Mouse (Mus musculus) frontal cortex, postnatal 25 days (tissue): ENCODE measurements around the gene Pramef25.
"Not testable (repeated sequence)": the region's sequence is repeated elsewhere in the genome, so short reads cannot be mapped to it uniquely, and the experiment has no call there.

Source experiments
- DNase-seq, 2 experiments: peaks; one replicate each; pipeline ENCODE4 v3.0.0; 2022; ENCODE audit warnings: low spot score in 2 of 2

Gene Pramef25

GRCm38 (mm10) chr4:143950916-143951315 is at the start of gene Pramef25:
Gene Pramef25, minus strand, starts transcription at chr4:143951016.
- DNase-seq = not testable (repeated sequence)

GRCm38 (mm10) chr4:143994269-143994668 is 43.5 kb upstream of the Pramef25 start, which contains the start of gene Pramef17:
Gene Pramef17, minus strand, starts transcription at chr4:143994369.
- not testable (repeated sequence) for DNase-seq

- peak; percentile 58 to 73 for DNase-seq
These were observed 37.3 kb upstream of the Pramef25 start for GRCm38 (mm10) chr4:143988126-143988525.

- peak; percentile 43 to 70 for DNase-seq
These were observed 36.7 kb upstream of the Pramef25 start for GRCm38 (mm10) chr4:143987475-143987941.

- DNase-seq = peak; percentile 42 to 54
These were observed 34.9 kb upstream of the Pramef25 start for GRCm38 (mm10) chr4:143985733-143986132.

- DNase-seq = peak; percentile 7 to 38
These were observed 34.3 kb upstream of the Pramef25 start for GRCm38 (mm10) chr4:143985165-143985564.

GRCm38 (mm10) chr4:143983446-143983845 is 32.6 kb upstream of the Pramef25 start:
- DNase-seq = not testable (repeated sequence)

- DNase-seq = not testable (repeated sequence)
These were observed 16.0 kb upstream of the Pramef25 start, which contains the start of gene Gm13101 for GRCm38 (mm10) chr4:143966850-143967249. Gene Gm13101, minus strand, starts transcription at chr4:143966950.

- DNase-seq = not testable (repeated sequence)
These were observed 50.5 kb downstream of the Pramef25 start, which contains the start of gene Pramef6 for GRCm38 (mm10) chr4:143900280-143900679. Gene Pramef6, minus strand, starts transcription at chr4:143900380.
